20 mouse cellular contexts compared by ENCODE assay signal in genomic region chr16:36598265-36598664, GRCm38 (mm10). TPM values are rescaled to one million over a fixed set of nuclear protein-coding genes. Genes with fewer than 3 reads are reported as not detected.
DNase-seq lines count a peak whose midpoint lies in the region; ATAC-seq and TF ChIP-seq lines count a peak whose summit lies in the region.
"Had no signal": no experiment of that assay in that cellular context is flagged by ENCODE, and none has a peak within 500 bp of the region (broad histone marks: within the 10 kb centered on the region; RNA-seq: fewer than 3 reads in every experiment).

No protein-coding gene starts in this region.

- ATAC-seq in hematopoietic stem cell, adult 5-6 weeks (replicated peaks in 1 of 2; ENCODE audit: insufficient read depth in 1 of 2, low FRiP score in 2 of 2, low TSS enrichment in 1 of 2, low read depth in 1 of 2, poor library complexity in 2 of 2, severe bottlenecking in 2 of 2), result peak; percentile 85
- peak; percentile 93 for ATAC-seq in megakaryocyte, adult 5-6 weeks (ENCODE audit: poor library complexity, severe bottlenecking)
- ATAC-seq: hindbrain, postnatal 0 days had no signal

- TF ChIP-seq POLR2A in spleen, adult 2 months (IDR thresholded peaks at IDR 0.05; ENCODE audit: low read depth, low read length), result no peak

- H3K4me3 ChIP-seq in spleen, adult 2 months (ENCODE audit: extremely low read depth, insufficient read depth, insufficient read length), result peak overlapping the region; percentile 9
- H3K4me3 ChIP-seq: embryonic facial prominence, embryonic 13.5 days; gastrocnemius, adult 2 months; liver, embryonic 13.5 days; lung, embryonic 15.5 days; stomach, embryonic 15.5 days had no signal

- peak in 1 of 2 experiments; percentile 29 for DNase-seq in spleen, adult 2 months (ENCODE audit: low read depth in 1 of 2, low spot score in 2 of 2)
- no peak for DNase-seq in spleen, postnatal 14 days (ENCODE audit: low spot score in 2 of 2)
- DNase-seq in splenic B cell, adult 2 months (ENCODE audit: low read depth, low spot score), result peak; percentile 63
- no peak for DNase-seq in liver
- DNase-seq in heart, adult 8-10 months (ENCODE audit: low spot score), result no peak
- no peak for DNase-seq in layer of hippocampus, adult 9-11 months
- DNase-seq: adrenal gland, adult 8-10 months; cerebellum, adult 11-12 months; gastrocnemius, adult 2 months; liver, embryonic 13.5 days; right cerebral cortex, postnatal 25 days had no signal

- peaks cover 3% of the 10 kb centered on the region; the same call in 1 of the 2 replicates for H3K4me1 ChIP-seq in spleen, adult 2 months (ENCODE audit: control insufficient read depth, insufficient read depth, insufficient read length)
- H3K4me1 ChIP-seq: embryonic facial prominence, embryonic 13.5 days; liver, embryonic 13.5 days; lung, embryonic 15.5 days; stomach, embryonic 15.5 days had no signal

- H3K27me3 ChIP-seq in spleen, adult 2 months (ENCODE audit: control insufficient read depth, insufficient read depth, low read length), result no peaks in the 10 kb centered on the region
- no peaks in the 10 kb centered on the region for H3K27me3 ChIP-seq in splenic B cell, adult 2 months (ENCODE audit: control insufficient read depth, insufficient read depth, low read length, poor library complexity, severe bottlenecking)
- H3K27me3 ChIP-seq: embryonic facial prominence, embryonic 13.5 days; liver, embryonic 13.5 days; lung, embryonic 15.5 days; stomach, embryonic 15.5 days had no signal

- H3K36me3 ChIP-seq in spleen, adult 2 months (ENCODE audit: control insufficient read depth, insufficient read depth, low read length), result no peaks in the 10 kb centered on the region
- no peaks in the 10 kb centered on the region for H3K36me3 ChIP-seq in splenic B cell, adult 2 months (ENCODE audit: control insufficient read depth, insufficient read depth, low read length, poor library complexity, severe bottlenecking)
- H3K36me3 ChIP-seq: embryonic facial prominence, embryonic 13.5 days; G1E; liver, embryonic 13.5 days; lung, embryonic 15.5 days; stomach, embryonic 15.5 days had no signal

- WGBS in spleen, adult 2 months, result 18% methylated on average over 4 of the region's 4 CpGs

- TF ChIP-seq CTCF in spleen, adult 2 months (IDR thresholded peaks at IDR 0.05; ENCODE audit: extremely low read depth, insufficient read depth, insufficient read length, insufficient replicate concordance), result no peak

- H3K27ac ChIP-seq in spleen, adult 2 months (ENCODE audit: insufficient read depth, low read length), result no peak overlapping the region
- H3K27ac ChIP-seq: embryonic facial prominence, embryonic 13.5 days; gastrocnemius, adult 2 months; hindbrain, postnatal 0 days; liver, embryonic 13.5 days; lung, embryonic 15.5 days; stomach, embryonic 15.5 days had no signal

RNA-seq across cellular contexts. Expression of gene Casr, which starts 36.3 kb away (rescaled TPM):
- polyA plus RNA-seq in spleen, adult 2 months (2012; rRNA removed), result 0.01 and 0.02 TPM in 2 replicates
- total RNA-seq in hematopoietic stem cell, adult 5-6 weeks (2017), result not detected in 2 replicates
- total RNA-seq in megakaryocyte, adult 5-6 weeks (2015), result not detected in 2 replicates
- not detected in 2 replicates for total RNA-seq in megakaryocyte, adult 5-6 weeks (2017)
- under 1 TPM in 2 of 4 experiments, not detected in 2; 0.16 to 0.54 TPM for total RNA-seq in heart, adult 8-10 months (2022)
- total RNA-seq: adrenal gland, adult 8-10 months; heart, postnatal 25 days had no signal
- polyA plus RNA-seq: G1E; liver, embryonic 13.5 days; neural tube, embryonic 14.5 days had no signal
